Mouse (Mus musculus) neural tube, embryonic 14.5 days (tissue): ENCODE measurements around the gene Gm43517. TPM values are rescaled to one million over a fixed set of nuclear protein-coding genes. Genes with fewer than 3 reads are reported as not detected.
A peak's percentile ranks its signal among the peaks of the same experiment; 100 is the strongest.

ENCODE experiments used
- ATAC-seq: fragments of 200-750 bp; cut with Nextera tagmentation; 2 replicates; pipeline ENCODE4 v1.8.0; 2017; ENCODE audit warnings: low read depth, mild to moderate bottlenecking, moderate TSS enrichment, moderate library complexity
- H3K27ac ChIP-seq: fragments of 300-500 bp; sonication (generic); 2 replicates; pipeline ENCODE4 v1.5.1; 2014; ENCODE audit warnings: low read depth, mild to moderate bottlenecking, control low read depth, low read length, moderate library complexity, mixed read lengths
- H3K27me3 ChIP-seq: fragments of 300-500 bp; sonication (generic); 2 replicates; pipeline ENCODE4 v1.6.1; 2014; ENCODE audit warnings: low read length; ENCODE audit not compliant: control insufficient read depth, insufficient read depth
- H3K36me3 ChIP-seq: fragments of 300-500 bp; sonication (generic); 2 replicates; pipeline ENCODE4 v1.6.1; 2014; ENCODE audit warnings: low read length, mixed read lengths; ENCODE audit not compliant: control insufficient read depth, insufficient read depth
- H3K4me1 ChIP-seq: fragments of 300-500 bp; sonication (generic); 2 replicates; pipeline ENCODE4 v1.6.1; 2014; ENCODE audit warnings: low read length; ENCODE audit not compliant: control insufficient read depth, insufficient read depth
- H3K4me2 ChIP-seq: fragments of 300-500 bp; sonication (generic); 2 replicates; pipeline ENCODE4 v1.6.1; 2014; ENCODE audit warnings: mild to moderate bottlenecking, low read depth, low read length, control low read depth
- H3K4me3 ChIP-seq: fragments of 300-500 bp; sonication (generic); 2 replicates; pipeline ENCODE4 v1.5.1; 2014; ENCODE audit warnings: low read depth, low read length, control low read depth, mixed read lengths
- H3K9ac ChIP-seq: fragments of 300-500 bp; sonication (generic); replicated peaks from 2 replicates; pipeline ENCODE4 v1.6.1; 2014; ENCODE audit warnings: low read depth, mild to moderate bottlenecking, control low read depth, low read length, mixed read lengths
- H3K9me3 ChIP-seq: fragments of 300-500 bp; sonication (generic); 2 replicates; pipeline ENCODE4 v1.6.1; 2016; ENCODE audit warnings: low read length; ENCODE audit not compliant: control insufficient read depth
- WGBS: fragments of 180-500 bp; shearing (Covaris S2); extraction: QIAGEN DNeasy Blood & Tissue Kit; methylation state at CpG from one replicate; pipeline ENCODE4 v1.1.7; 2014; 5-methylcytosine and 5-hydroxymethylcytosine counted together
- polyA plus RNA-seq: library from polyadenylated mRNA; unstranded; fragments of >200 nt; fragmentation: Nextera tagmentation; extraction: Ambion mirVana; gene quantifications from 2 replicates; pipeline ENCODE4 v1.2.1, GENCODE M21; 2014

The Gm43517 gene
- polyA plus RNA-seq, 1 experiment from 2014 or later = not detected

DNA sequence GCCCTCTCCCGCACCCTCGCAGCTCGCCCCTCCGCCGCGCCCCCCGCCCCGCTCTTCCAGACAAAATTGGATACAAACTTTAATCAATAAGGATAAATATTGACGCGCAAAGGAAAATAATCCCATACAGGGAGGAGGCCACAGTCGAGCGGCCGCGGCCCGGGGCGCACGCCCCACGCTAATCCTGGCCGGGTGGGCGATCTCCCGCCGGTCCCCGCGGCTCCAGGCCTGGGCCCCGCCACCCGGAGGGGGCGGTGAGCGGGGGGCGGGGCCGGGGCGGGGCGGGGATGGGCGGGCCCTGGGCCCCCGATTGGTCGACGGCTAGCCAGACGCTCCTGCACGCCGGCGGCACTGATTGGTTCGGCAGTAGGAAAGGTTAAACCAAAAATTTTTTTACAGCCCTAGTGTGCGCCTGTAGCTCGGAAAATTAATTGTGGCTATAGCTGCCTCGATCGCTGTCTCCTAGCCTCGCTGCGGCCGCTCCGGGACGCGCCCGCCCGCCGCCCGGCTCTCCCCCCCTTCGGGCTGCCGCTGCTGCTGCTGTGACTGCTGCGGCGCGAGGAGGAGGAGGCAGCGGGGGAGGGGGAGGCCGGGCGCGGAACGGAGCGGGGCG is 1.3 kb upstream of the Gm43517 start:
- no peaks in the 10 kb centered on the region for H3K36me3 ChIP-seq
- peak overlapping the region; percentile 20; the same call in 1 of the 2 replicates for H3K4me2 ChIP-seq
- under 1% methylated on average over 38 of the region's 67 CpGs for WGBS
- no peak overlapping the region for H3K27ac ChIP-seq
- H3K9ac ChIP-seq = no peak overlapping the region
- H3K4me3 ChIP-seq = peak overlapping the region; percentile 2; the same call in 1 of the 2 replicates
- H3K27me3 ChIP-seq = peaks cover 69% of the 10 kb centered on the region
- ATAC-seq = peak; percentile 48; the same call in 1 of the 2 replicates
- no peaks in the 10 kb centered on the region for H3K4me1 ChIP-seq
- H3K9me3 ChIP-seq = no peaks in the 10 kb centered on the region

DNA sequence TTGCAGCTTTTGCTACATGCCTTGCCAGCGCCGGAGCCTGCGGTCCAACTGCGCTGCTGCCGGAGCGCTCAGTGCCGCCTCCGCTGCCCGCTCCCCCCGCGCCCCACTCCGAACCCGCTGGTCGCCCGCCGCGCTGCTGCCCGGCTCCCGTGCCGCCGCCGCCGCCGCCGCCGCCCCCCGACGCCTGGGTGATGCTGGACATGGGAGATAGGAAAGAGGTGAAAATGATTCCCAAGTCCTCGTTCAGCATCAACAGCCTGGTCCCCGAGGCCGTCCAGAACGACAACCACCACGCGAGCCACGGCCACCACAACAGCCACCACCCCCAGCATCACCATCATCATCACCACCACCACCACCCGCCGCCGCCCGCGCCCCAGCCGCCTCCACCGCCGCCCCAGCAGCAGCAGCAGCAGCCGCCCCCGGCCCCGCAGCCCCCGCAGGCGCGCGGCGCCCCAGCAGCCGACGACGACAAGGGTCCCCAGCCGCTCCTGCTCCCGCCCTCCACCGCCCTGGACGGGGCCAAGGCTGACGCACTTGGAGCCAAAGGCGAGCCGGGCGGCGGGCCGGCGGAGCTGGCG is 589 bp upstream of the Gm43517 start:
- peak; percentile 7; the same call in 1 of the 2 replicates for ATAC-seq
- Histone ChIP-seq H3K36me3 (no peaks in the 10 kb centered on the region), H3K27ac (no peak overlapping the region), H3K4me1 (no peaks in the 10 kb centered on the region), H3K4me2 (no peak overlapping the region), H3K9me3 (no peaks in the 10 kb centered on the region), H3K27me3 (peaks cover 64% of the 10 kb centered on the region), H3K9ac (no peak overlapping the region), H3K4me3 (no peak overlapping the region)
- WGBS = 0% methylated on average over 44 of the region's 66 CpGs

DNA sequence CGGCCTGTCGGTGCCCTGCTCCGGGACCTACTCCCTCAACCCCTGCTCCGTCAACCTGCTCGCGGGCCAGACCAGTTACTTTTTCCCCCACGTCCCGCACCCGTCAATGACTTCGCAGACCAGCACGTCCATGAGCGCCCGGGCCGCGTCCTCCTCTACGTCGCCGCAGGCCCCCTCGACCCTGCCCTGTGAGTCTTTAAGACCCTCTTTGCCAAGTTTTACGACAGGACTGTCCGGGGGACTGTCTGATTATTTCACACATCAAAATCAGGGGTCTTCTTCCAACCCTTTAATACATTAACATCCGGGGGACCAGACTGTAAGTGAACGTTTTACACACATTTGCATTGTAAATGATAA is 637 bp downstream of the Gm43517 start:
- Histone ChIP-seq H3K27me3 (peaks cover 63% of the 10 kb centered on the region), H3K9me3 (no peaks in the 10 kb centered on the region), H3K4me3 (no peak overlapping the region), H3K4me2 (no peak overlapping the region), H3K27ac (no peak overlapping the region), H3K4me1 (no peaks in the 10 kb centered on the region), H3K9ac (no peak overlapping the region), H3K36me3 (no peaks in the 10 kb centered on the region)
- ATAC-seq = peak; percentile 23; the same call in 1 of the 2 replicates
- WGBS = under 1% methylated on average over 23 of the region's 23 CpGs

DNA sequence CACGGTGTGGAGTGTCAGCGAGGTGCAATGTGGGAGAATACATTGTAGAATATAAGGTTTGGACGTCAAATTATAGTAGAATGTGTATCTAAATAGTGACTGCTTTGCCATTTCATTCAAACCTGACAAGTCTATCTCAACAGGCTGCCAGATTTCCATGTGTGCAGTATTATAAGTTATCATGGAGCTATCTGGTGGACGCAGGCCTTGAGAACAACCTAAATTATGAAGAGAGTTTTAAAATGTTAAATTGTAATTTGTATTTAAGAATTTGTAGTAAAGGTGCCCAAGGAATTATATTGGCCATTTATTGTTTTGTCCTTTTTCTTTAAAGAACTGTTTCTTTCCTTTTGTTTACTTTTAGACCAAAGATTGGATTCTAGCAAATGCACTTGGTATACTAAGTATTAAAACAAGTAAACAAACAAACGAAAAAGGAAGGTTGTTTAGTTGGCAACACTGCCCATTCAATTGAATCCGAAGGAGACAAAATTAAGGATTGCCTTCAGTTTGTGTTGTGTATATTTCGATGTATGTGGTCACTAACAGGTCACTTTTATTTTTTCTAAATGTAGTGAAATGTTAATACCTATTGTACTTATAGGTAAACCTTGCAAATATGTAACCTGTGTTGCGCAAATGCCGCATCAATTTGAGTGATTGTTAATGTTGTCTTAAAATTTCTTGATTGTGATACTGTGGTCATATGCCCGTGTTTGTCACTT is 1.3 kb downstream of the Gm43517 start:
- Histone ChIP-seq H3K27me3 (peaks cover 58% of the 10 kb centered on the region), H3K4me3 (no peak overlapping the region)
- no peak for ATAC-seq

DNA sequence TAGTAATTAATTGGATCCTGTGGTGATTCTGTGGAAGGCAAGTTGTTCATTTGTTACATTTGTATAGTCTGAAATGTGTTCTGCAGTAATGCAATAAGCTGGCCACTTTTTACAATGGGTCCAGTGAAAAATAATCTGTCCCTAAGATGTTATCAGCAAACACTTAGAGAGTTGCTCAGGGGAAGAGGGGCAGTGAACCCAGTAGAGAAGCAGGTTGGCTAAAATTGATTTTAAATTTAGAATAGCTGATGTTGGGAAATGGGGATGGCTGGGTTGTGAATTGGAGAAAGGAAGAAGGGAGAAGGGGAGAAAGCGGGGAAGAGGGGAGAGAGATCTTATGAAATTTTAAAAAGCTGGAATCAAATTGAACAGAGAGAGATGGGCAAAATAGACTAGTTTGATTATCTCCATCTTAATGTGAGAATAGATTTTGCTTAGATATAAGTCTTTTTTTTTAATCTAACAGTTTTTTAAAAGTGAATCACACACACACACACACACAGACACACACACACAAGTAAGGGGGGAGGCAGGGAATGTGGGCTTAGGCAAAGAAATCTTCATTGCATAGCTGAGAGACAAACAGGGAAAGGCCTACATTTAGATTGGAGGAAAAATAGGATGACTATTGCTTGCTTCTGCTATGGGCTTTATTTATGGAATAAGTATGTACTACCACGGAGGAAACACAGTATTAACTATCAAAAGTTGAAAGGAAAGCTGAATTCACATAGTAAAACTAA is 3.1 kb downstream of the Gm43517 start:
- Histone ChIP-seq H3K27ac (no peak overlapping the region), H3K4me1 (0 out of 2 replicates have a peak, but pooled peaks cover 4% of the 10 kb centered on the region), H3K4me2 (no peak overlapping the region), H3K27me3 (peaks cover 64% of the 10 kb centered on the region), H3K9ac (no peak overlapping the region), H3K4me3 (no peak overlapping the region), H3K36me3 (no peaks in the 10 kb centered on the region), H3K9me3 (no peaks in the 10 kb centered on the region)
- no peak for ATAC-seq
- 10% methylated on average over 2 of the region's 2 CpGs for WGBS

More for the DNA sequence above, 1.3 kb downstream of the Gm43517 start:
- H3K9me3 ChIP-seq = no peaks in the 10 kb centered on the region
- H3K27ac ChIP-seq = no peak overlapping the region
- no peak overlapping the region for H3K4me2 ChIP-seq
- 0 out of 2 replicates have a peak, but pooled peaks cover 3% of the 10 kb centered on the region for H3K4me1 ChIP-seq
- WGBS = 13% methylated on average over 10 of the region's 10 CpGs
- H3K9ac ChIP-seq = no peak overlapping the region
- no peaks in the 10 kb centered on the region for H3K36me3 ChIP-seq

GRCm38 (mm10) chr12:49389666-49390065 is 4.7 kb downstream of the Gm43517 start:
- ATAC-seq = no peak
- Histone ChIP-seq H3K9me3 (no peaks in the 10 kb centered on the region), H3K36me3 (no peaks in the 10 kb centered on the region), H3K27me3 (peaks cover 65% of the 10 kb centered on the region), H3K4me1 (0 out of 2 replicates have a peak, but pooled peaks cover 4% of the 10 kb centered on the region), H3K27ac (no peak overlapping the region), H3K4me3 (no peak overlapping the region), H3K9ac (no peak overlapping the region), H3K4me2 (no peak overlapping the region)
- WGBS = 4% methylated on average over 5 of the region's 5 CpGs

- ATAC-seq = no peak
- 2% methylated on average over 13 of the region's 13 CpGs for WGBS
Measured at GRCm38 (mm10) chr12:49390257-49390656, 5.3 kb downstream of the Gm43517 start.

DNA sequence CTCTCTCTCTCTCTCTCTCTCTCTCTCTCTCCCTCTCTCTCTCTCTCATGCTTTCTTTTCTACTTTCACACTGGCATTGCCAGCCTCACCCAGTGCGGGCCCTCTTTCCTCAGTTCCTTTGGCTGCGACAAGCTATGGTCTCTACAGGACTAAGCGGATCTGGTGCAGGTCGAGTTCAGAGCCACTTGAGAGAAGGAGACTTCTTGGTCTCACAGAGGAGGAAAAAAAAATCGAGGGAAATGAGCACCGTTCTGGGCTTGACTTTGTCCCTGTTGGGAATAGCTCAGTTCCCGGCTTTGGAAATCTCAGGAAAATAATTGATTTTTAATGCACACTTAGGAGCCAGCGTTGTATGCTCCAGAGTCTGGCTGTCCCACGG is 5.9 kb downstream of the Gm43517 start:
- ATAC-seq = peak; percentile 25; the same call in 1 of the 2 replicates
- WGBS = 3% methylated on average over 9 of the region's 9 CpGs
- peaks cover 65% of the 10 kb centered on the region for H3K27me3 ChIP-seq
- no peaks in the 10 kb centered on the region for H3K36me3 ChIP-seq
- H3K27ac ChIP-seq = no peak overlapping the region
- no peak overlapping the region for H3K4me2 ChIP-seq
- no peaks in the 10 kb centered on the region for H3K9me3 ChIP-seq
- no peak overlapping the region for H3K9ac ChIP-seq
- H3K4me1 ChIP-seq = 0 out of 2 replicates have a peak, but pooled peaks cover 4% of the 10 kb centered on the region
- H3K4me3 ChIP-seq = no peak overlapping the region

More at GRCm38 (mm10) chr12:49390257-49390656, 5.3 kb downstream of the Gm43517 start:
- Histone ChIP-seq H3K27ac (no peak overlapping the region), H3K9me3 (no peaks in the 10 kb centered on the region), H3K36me3 (no peaks in the 10 kb centered on the region), H3K4me3 (no peak overlapping the region), H3K9ac (no peak overlapping the region), H3K27me3 (peaks cover 67% of the 10 kb centered on the region), H3K4me2 (no peak overlapping the region), H3K4me1 (0 out of 2 replicates have a peak, but pooled peaks cover 4% of the 10 kb centered on the region)
